Mouse (Mus musculus) forebrain, embryonic 14.5 days (tissue): ENCODE measurements around the gene Sh3rf3. TPM values are rescaled to one million over a fixed set of nuclear protein-coding genes. Genes with fewer than 3 reads are reported as not detected.

ENCODE experiments used
- ATAC-seq: fragments of 200-750 bp; cut with Nextera tagmentation; 2 replicates; pipeline ENCODE4 v1.8.0; 2017; ENCODE audit warnings: mild to moderate bottlenecking, moderate library complexity
- DNase-seq: peaks from one replicate; pipeline ENCODE4 v3.0.0-alpha.2; 2015; ENCODE audit warnings: low spot score
- H3K27ac ChIP-seq: fragments of 300-500 bp; sonication (generic); 2 replicates; pipeline ENCODE4 v1.5.1; 2014; ENCODE audit warnings: low read depth, mild to moderate bottlenecking, control low read depth, low read length, moderate library complexity
- H3K27me3 ChIP-seq: fragments of 300-500 bp; sonication (generic); replicated peaks from 2 replicates; pipeline ENCODE4 v1.6.1; 2014; ENCODE audit warnings: low read length, control low read depth, mixed read lengths; ENCODE audit not compliant: control insufficient read depth, insufficient read depth
- H3K36me3 ChIP-seq: fragments of 300-500 bp; sonication (generic); 2 replicates; pipeline ENCODE4 v1.6.1; 2014; ENCODE audit warnings: low read length, control low read depth; ENCODE audit not compliant: control insufficient read depth, insufficient read depth
- H3K4me1 ChIP-seq: fragments of 300-500 bp; sonication (generic); 2 replicates; pipeline ENCODE4 v1.6.1; 2014; ENCODE audit warnings: antibody characterized with exemption, low read length, control low read depth; ENCODE audit not compliant: control insufficient read depth, insufficient read depth
- H3K4me2 ChIP-seq: fragments of 300-500 bp; sonication (generic); 2 replicates; pipeline ENCODE4 v1.6.1; 2014; ENCODE audit warnings: mild to moderate bottlenecking, control low read depth, low read length
- H3K4me3 ChIP-seq: fragments of 300-500 bp; sonication (generic); 2 replicates; pipeline ENCODE4 v1.5.1; 2014; ENCODE audit warnings: low read depth, low read length, control low read depth
- H3K9ac ChIP-seq: fragments of 300-500 bp; sonication (generic); 2 replicates; pipeline ENCODE4 v1.6.1; 2014; ENCODE audit warnings: mild to moderate bottlenecking, low read length, control low read depth, moderate library complexity
- H3K9me3 ChIP-seq: fragments of 300-500 bp; sonication (generic); replicated peaks from 2 replicates; pipeline ENCODE4 v1.6.1; 2016; ENCODE audit warnings: low read length, control low read depth, mixed read lengths; ENCODE audit not compliant: control insufficient read depth
- WGBS: fragments of 180-500 bp; shearing (Covaris S2); extraction: QIAGEN DNeasy Blood & Tissue Kit; methylation state at CpG from one replicate; pipeline ENCODE4 v1.1.7; 2014; 5-methylcytosine and 5-hydroxymethylcytosine counted together
- polyA plus RNA-seq: library from polyadenylated mRNA; unstranded; fragments of >200 nt; fragmentation: Nextera tagmentation; extraction: Ambion mirVana; gene quantifications from 2 replicates; pipeline ENCODE4 v1.2.1, GENCODE M21; 2014

Sh3rf3 gene
- polyA plus RNA-seq, 1 experiment from 2014 or later = 5.8 TPM

DNA sequence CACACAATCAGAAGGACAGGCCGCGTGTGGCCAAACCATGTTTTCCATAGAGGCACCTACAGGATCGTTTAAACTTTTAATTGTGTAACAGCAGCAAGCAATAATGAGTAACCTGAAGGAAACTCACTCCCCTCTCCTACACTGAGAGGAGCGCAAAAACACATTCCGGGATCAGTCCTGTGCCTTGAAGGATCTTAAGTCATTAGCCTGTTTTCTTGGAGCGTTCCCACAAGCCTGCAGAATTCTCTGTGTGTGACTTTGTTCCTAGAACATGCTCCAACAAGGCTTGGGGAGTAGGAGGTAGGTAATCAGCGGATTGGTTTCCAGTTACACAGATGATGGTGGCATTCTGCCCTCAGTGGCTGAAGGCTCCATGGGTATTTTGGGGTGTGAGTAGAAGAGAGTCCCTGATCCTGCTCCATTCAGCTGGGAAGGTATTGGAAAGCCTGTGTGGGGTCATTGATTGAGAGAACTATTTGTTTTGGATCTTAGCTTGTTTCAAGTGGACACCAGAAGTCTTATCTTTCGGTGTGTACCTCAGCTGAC is 108.6 kb downstream of the Sh3rf3 start:
- DNase-seq (no peak), ATAC-seq (no peak)
- 94% methylated on average over 8 of the region's 8 CpGs for WGBS
- H3K4me3 ChIP-seq = no peak overlapping the region
- no peak overlapping the region for H3K4me2 ChIP-seq
- H3K27me3 ChIP-seq = no peaks in the 10 kb centered on the region
- no peaks in the 10 kb centered on the region for H3K9me3 ChIP-seq
- no peak overlapping the region for H3K27ac ChIP-seq
- no peaks in the 10 kb centered on the region for H3K4me1 ChIP-seq
- no peaks in the 10 kb centered on the region for H3K36me3 ChIP-seq
- H3K9ac ChIP-seq = no peak overlapping the region

DNA sequence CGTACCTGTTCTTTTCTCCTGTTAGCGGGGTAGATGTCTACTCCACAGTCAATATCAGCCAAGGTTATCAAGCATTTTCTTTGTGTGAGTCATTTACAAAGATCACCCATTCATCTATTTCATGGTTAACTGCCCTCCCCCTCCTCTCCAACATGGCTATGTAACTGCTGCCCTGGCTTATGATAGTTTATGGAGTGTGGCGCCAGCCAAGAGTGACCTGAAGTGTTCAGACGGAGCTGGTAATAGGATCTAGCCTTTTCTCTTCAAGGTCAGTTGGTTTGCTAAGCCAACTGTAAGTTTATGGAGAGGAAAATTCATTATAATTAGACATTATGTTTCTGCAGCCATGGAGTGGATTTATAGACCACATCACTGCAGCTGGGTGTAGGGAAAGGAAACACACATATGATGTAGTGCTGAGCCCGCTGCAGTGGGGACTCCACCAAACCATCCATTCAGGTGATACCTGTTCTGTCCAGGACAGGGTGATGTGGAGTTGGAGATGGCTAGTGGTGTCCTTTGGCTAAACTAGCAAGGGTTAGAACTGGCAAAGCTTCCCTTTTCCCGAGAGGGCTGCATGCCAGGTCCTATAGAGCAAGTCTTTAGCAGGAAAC is 109.2 kb downstream of the Sh3rf3 start:
- H3K4me1 ChIP-seq = no peaks in the 10 kb centered on the region
- 89% methylated on average over 6 of the region's 6 CpGs for WGBS
- H3K9me3 ChIP-seq = no peaks in the 10 kb centered on the region
- H3K9ac ChIP-seq = no peak overlapping the region
- no peaks in the 10 kb centered on the region for H3K27me3 ChIP-seq
- no peaks in the 10 kb centered on the region for H3K36me3 ChIP-seq
- DNase-seq = no peak
- no peak overlapping the region for H3K4me2 ChIP-seq
- ATAC-seq = no peak
- H3K4me3 ChIP-seq = no peak overlapping the region
- no peak overlapping the region for H3K27ac ChIP-seq

DNA sequence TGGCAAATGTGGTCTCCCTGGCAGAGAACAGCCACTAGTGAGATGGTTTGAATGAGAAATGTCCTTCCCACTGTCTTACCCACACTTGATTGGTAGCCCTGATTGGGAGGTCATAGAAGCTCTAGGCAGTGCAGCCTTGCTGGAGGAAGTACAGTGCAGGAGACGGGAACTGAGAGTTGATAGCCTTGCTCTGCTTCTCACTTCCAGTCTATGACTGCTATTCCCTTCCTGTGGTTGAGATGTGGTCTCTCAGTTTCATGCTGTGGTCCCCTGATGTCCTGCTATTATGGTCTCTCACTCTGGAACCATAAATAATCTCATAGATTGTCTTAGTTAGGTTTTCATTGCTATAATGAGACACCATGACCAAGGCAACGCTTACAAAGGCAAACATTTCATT is 109.8 kb downstream of the Sh3rf3 start:
- no peak overlapping the region for H3K4me2 ChIP-seq
- H3K36me3 ChIP-seq = no peaks in the 10 kb centered on the region
- no peaks in the 10 kb centered on the region for H3K27me3 ChIP-seq
- no peak for ATAC-seq
- H3K4me3 ChIP-seq = no peak overlapping the region
- no peaks in the 10 kb centered on the region for H3K9me3 ChIP-seq
- DNase-seq = no peak
- no peak overlapping the region for H3K9ac ChIP-seq
- WGBS = 92% methylated on average over 2 of the region's 2 CpGs
- H3K4me1 ChIP-seq = no peaks in the 10 kb centered on the region
- no peak overlapping the region for H3K27ac ChIP-seq

DNA sequence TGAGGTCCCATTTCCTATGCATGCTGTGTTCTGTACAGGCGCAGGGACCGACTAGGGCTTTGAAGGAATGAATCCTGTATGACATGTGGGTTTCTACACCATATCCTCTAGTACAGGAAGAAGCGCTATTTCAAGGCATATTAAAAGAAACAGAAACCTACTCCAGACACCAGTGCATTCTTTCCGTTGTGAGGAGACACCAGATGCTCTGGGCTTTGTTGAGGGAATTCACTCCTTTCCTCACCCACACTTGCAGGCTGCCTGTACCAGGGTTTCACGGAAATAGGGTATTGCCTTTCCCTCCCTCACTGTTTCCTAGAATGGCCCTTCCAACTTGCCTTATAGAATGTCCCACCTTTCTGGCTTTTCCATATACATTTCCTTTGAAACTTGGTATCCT is 113.4 kb downstream of the Sh3rf3 start:
- 77% methylated on average over 5 of the region's 5 CpGs for WGBS
- Histone ChIP-seq H3K4me1 (peaks cover 4% of the 10 kb centered on the region; the same call in 1 of the 2 replicates), H3K9ac (no peak overlapping the region), H3K4me2 (no peak overlapping the region), H3K27ac (no peak overlapping the region), H3K4me3 (no peak overlapping the region), H3K27me3 (no peaks in the 10 kb centered on the region), H3K36me3 (no peaks in the 10 kb centered on the region), H3K9me3 (no peaks in the 10 kb centered on the region)
- DNase-seq (no peak), ATAC-seq (no peak)

DNA sequence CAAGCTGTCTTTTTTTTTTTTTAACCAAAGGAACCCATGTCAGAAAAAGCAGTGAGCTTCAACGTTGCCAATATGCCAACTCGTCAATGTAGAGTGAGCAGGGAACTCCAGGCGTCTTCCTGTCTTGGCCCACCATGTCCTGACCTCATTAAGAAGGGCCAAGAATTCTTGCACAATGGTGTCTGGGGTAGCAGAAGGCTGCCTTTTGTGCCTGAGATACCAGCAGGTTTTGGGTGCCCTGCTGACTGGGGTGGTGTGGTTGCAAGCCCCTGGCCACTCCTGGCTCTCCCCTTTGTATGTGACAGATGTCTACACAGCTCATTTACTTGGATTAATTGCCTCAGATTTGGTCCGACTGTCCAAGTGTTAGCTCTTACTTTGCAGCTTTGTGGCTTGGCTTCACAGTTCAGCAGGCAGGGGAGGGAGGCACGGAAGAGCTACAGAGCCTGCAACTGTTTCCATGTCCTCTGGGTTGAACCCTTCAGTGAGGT is 115.8 kb downstream of the Sh3rf3 start:
- H3K27ac ChIP-seq = no peak overlapping the region
- H3K4me2 ChIP-seq = no peak overlapping the region
- 0 out of 2 replicates have a peak, but pooled peaks cover 4% of the 10 kb centered on the region for H3K27me3 ChIP-seq
- H3K36me3 ChIP-seq = no peaks in the 10 kb centered on the region
- DNase-seq (peak; percentile 60), ATAC-seq (peak; percentile 73)
- peaks cover 17% of the 10 kb centered on the region for H3K4me1 ChIP-seq
- no peaks in the 10 kb centered on the region for H3K9me3 ChIP-seq
- 13% methylated on average over 5 of the region's 5 CpGs for WGBS
- no peak overlapping the region for H3K4me3 ChIP-seq
- H3K9ac ChIP-seq = no peak overlapping the region

DNA sequence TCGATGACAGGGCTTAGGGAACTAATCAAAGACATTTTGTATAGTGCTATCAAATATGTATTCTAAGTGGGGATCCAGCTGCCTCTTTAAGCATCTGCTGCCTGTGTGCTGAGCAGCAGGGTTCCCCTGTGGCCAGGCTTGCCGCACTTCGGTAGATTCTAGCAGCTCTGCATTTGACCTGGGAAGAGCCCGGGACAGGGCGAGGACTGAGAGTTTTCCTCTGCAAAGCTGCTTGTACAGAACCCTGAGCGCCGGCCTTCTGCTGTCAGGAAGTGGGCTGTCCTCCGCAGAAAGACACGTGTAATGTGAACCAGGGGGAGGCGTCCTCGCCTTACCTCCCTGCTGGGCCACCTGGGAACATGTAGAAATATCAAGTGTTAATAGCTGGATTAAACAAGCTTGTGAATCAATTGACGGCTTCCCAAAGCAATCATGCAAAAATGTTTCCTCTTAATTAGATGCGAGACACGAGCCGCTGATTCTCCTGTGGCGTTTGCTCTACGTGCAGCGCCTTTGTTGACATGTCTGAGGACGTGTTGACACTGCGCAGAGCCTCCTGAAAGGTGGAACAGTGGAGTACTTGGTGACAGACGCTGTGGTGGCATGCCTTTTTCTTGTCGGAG is 119.1 kb downstream of the Sh3rf3 start:
- ATAC-seq (peak; percentile 78), DNase-seq (peak; percentile 81)
- Histone ChIP-seq H3K27ac (peak overlapping the region; percentile 70; the same call in 1 of the 2 replicates), H3K4me2 (peak overlapping the region; percentile 41), H3K4me1 (peaks cover 40% of the 10 kb centered on the region), H3K27me3 (0 out of 2 replicates have a peak, but pooled peaks cover 4% of the 10 kb centered on the region), H3K36me3 (no peaks in the 10 kb centered on the region), H3K9me3 (no peaks in the 10 kb centered on the region), H3K9ac (0 out of 2 replicates have a peak overlapping the region, but pooled peaks have one; percentile 10), H3K4me3 (0 out of 2 replicates have a peak overlapping the region, but pooled peaks have one; percentile 5)
- WGBS = 6% methylated on average over 22 of the region's 22 CpGs

DNA sequence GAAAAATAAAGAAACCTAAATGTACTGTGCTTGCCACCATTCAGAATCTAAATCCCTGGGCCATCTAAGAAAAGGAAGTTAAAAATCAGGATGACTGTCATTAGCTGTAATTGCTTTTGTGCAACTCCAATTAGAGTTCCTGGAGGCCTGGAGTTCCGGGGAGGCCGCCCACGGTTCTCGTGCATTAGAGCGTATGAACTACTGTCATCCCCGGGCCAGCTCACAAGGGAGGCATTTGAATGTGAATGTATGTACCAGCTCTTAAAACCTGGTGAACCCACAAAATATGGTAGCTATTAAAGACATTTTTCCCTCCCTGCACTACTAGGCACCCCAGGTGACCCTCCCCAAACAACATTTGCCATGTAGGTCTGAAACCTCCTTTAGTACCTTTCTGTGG is 122.4 kb downstream of the Sh3rf3 start:
- Histone ChIP-seq H3K27ac (peak overlapping the region; percentile 6; the same call in 1 of the 2 replicates), H3K9me3 (no peaks in the 10 kb centered on the region)

DNA sequence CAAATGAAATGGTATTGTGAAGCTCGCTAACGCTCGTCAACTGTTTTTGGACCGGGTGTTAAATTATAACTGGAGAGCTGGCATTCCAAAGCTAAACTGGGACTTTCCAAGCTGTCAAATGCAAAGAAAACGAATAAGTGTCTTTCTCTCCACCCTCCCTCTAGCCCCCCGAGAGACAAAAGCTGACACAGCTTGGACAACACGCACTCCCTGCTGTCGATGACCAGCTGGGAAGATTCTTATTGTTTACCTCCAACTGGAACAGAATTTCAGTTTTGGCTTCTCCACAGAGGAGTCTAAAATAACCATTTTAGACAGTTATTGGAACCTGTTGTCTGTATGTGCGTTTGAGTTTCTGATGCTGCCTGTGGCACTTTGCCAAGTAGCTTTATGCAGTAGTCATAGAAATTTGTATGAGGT is 123.3 kb downstream of the Sh3rf3 start:
- Histone ChIP-seq H3K9me3 (no peaks in the 10 kb centered on the region), H3K9ac (no peak overlapping the region), H3K4me2 (no peak overlapping the region), H3K27me3 (0 out of 2 replicates have a peak, but pooled peaks cover 4% of the 10 kb centered on the region), H3K4me3 (no peak overlapping the region), H3K4me1 (peaks cover 42% of the 10 kb centered on the region), H3K36me3 (no peaks in the 10 kb centered on the region), H3K27ac (peak overlapping the region; percentile 6; the same call in 1 of the 2 replicates)
- WGBS = 31% methylated on average over 9 of the region's 9 CpGs
- DNase-seq (peak; percentile 75), ATAC-seq (peak; percentile 11; the same call in 1 of the 2 replicates)

More for the DNA sequence above, 122.4 kb downstream of the Sh3rf3 start:
- Histone ChIP-seq H3K4me3 (no peak overlapping the region), H3K9ac (no peak overlapping the region), H3K27me3 (0 out of 2 replicates have a peak, but pooled peaks cover 4% of the 10 kb centered on the region), H3K36me3 (no peaks in the 10 kb centered on the region), H3K4me1 (peaks cover 42% of the 10 kb centered on the region), H3K4me2 (no peak overlapping the region)
- ATAC-seq = no peak
- DNase-seq = peak; percentile 53
- WGBS = 3% methylated on average over 6 of the region's 6 CpGs
